Mouse (Mus musculus) liver, embryonic 11.5 days (tissue): ENCODE measurements around the gene Nol9. TPM values are rescaled to one million over a fixed set of nuclear protein-coding genes. Genes with fewer than 3 reads are reported as not detected.

ENCODE experiments used
- ATAC-seq: fragments of 200-750 bp; cut with Nextera tagmentation; replicated peaks from 2 replicates; pipeline ENCODE4 v1.8.0; 2017; ENCODE audit warnings: moderate number of reproducible peaks, mild to moderate bottlenecking, moderate TSS enrichment, moderate library complexity; ENCODE audit not compliant: low FRiP score
- DNase-seq: peaks from one replicate; pipeline ENCODE4 v3.0.0-alpha.2; 2017; ENCODE audit warnings: low spot score
- H3K27ac ChIP-seq: fragments of 300-500 bp; sonication (generic); 2 replicates; pipeline ENCODE4 v1.5.1; 2014; ENCODE audit warnings: mild to moderate bottlenecking, low read depth, low read length, control low read depth
- H3K27me3 ChIP-seq: fragments of 300-500 bp; sonication (generic); replicated peaks from 2 replicates; pipeline ENCODE4 v1.6.1; 2014; ENCODE audit warnings: low read length, mixed read lengths; ENCODE audit not compliant: control insufficient read depth, insufficient read depth
- H3K36me3 ChIP-seq: fragments of 300-500 bp; sonication (generic); 2 replicates; pipeline ENCODE4 v1.6.1; 2014; ENCODE audit warnings: mild to moderate bottlenecking, low read length, moderate library complexity, mixed read lengths; ENCODE audit not compliant: control insufficient read depth, insufficient read depth
- H3K4me1 ChIP-seq: fragments of 300-500 bp; sonication (generic); replicated peaks from 2 replicates; pipeline ENCODE4 v1.6.1; 2014; ENCODE audit warnings: low read length, mixed read lengths; ENCODE audit not compliant: control insufficient read depth, insufficient read depth
- H3K4me2 ChIP-seq: fragments of 300-500 bp; sonication (generic); 2 replicates; pipeline ENCODE4 v1.6.1; 2014; ENCODE audit warnings: mild to moderate bottlenecking, control low read depth, moderate library complexity
- H3K4me3 ChIP-seq: fragments of 300-500 bp; sonication (generic); 2 replicates; pipeline ENCODE4 v1.5.1; 2014; ENCODE audit warnings: low read depth, low read length, control low read depth
- H3K9ac ChIP-seq: fragments of 300-500 bp; sonication (generic); 2 replicates; pipeline ENCODE4 v1.6.1; 2014; ENCODE audit warnings: low read depth, low read length, control low read depth
- H3K9me3 ChIP-seq: fragments of 300-500 bp; sonication (generic); 2 replicates; pipeline ENCODE4 v1.6.1; 2016; ENCODE audit warnings: low read length, inconsistent platforms, mixed read lengths; ENCODE audit not compliant: control insufficient read depth
- WGBS: fragments of 180-500 bp; shearing (Covaris S2); extraction: QIAGEN DNeasy Blood & Tissue Kit; methylation state at CpG from one replicate; pipeline ENCODE4 v1.1.7; 2014; 5-methylcytosine and 5-hydroxymethylcytosine counted together
- polyA plus RNA-seq: library from polyadenylated mRNA; unstranded; fragments of >200 nt; fragmentation: Nextera tagmentation; extraction: Ambion mirVana; gene quantifications from 2 replicates; pipeline ENCODE4 v1.2.1, GENCODE M21; 2014

Gene Nol9
- polyA plus RNA-seq, 1 experiment from 2014 or later, result 53.3 TPM

DNA sequence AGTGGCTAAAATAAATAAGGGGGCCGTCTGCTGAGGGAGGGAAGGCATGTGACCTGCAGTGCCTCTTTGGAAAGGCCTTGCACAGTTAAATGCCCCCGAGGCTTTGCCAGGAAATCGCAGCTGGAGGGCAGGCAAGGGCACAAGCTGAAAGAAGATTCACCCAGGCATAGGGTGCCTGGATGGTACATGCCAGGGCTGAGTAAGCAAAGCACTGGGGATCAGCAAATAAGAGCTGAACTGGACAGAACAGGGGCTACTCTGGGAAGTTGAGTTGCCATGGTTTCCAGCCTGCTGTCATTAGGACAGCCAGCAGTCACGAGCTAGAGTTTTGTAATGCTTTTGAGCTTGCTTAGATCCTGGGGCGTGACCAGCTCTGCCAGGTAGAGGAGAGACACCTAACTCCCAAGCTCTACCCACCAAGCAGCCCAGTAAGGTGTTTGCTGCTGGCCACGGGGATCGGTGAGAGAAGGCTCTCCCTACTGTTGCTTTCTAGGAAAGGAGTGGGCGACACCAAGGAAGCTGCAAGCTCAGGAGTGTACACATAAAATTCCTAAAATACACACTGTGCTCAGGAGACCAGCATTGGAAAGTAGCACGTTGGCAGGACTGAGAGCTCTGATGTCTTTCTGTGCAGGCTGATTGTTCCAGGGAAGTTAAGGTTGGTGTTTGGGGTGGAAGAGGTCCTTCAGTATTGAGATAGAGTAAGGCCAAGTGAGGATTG lies 23.4 kb downstream of the Nol9 start:
- no peaks in the 10 kb centered on the region for H3K27me3 ChIP-seq
- no peak overlapping the region for H3K4me3 ChIP-seq
- H3K9me3 ChIP-seq, result no peaks in the 10 kb centered on the region
- no peak for DNase-seq
- H3K4me1 ChIP-seq, result no peaks in the 10 kb centered on the region
- no peak overlapping the region for H3K27ac ChIP-seq
- no peak overlapping the region for H3K4me2 ChIP-seq
- no peak overlapping the region for H3K9ac ChIP-seq
- ATAC-seq, result peak; percentile 37; the same call in 1 of the 2 replicates
- peaks cover 24% of the 10 kb centered on the region for H3K36me3 ChIP-seq
- WGBS, result 76% methylated on average over 9 of the region's 9 CpGs

DNA sequence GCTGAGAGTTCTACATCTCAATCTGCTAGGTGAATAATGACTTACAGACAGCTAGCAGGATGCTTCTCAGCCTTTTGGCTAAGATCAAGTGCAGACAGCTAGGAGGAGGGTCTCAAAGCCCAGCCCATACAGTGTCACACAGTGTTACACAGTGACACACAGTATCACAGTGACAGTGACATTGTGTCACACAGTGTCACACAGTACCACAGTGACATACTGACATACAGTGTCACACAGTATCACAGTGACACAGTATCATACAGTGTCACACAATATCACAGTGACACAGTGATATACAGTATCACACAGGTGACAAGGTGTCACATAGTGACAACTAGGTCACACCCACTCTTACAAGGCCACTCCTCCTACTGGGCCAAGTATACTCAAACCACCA lies 28.2 kb downstream of the Nol9 start:
- no peak overlapping the region for H3K4me3 ChIP-seq
- H3K4me1 ChIP-seq, result no peaks in the 10 kb centered on the region; the same call in 1 of the 2 replicates
- no peak overlapping the region for H3K4me2 ChIP-seq
- no peak overlapping the region for H3K9ac ChIP-seq
- no peaks in the 10 kb centered on the region for H3K27me3 ChIP-seq
- H3K36me3 ChIP-seq, result no peaks in the 10 kb centered on the region
- DNase-seq, result no peak
- no peak for ATAC-seq
- no peaks in the 10 kb centered on the region for H3K9me3 ChIP-seq
- H3K27ac ChIP-seq, result no peak overlapping the region

DNA sequence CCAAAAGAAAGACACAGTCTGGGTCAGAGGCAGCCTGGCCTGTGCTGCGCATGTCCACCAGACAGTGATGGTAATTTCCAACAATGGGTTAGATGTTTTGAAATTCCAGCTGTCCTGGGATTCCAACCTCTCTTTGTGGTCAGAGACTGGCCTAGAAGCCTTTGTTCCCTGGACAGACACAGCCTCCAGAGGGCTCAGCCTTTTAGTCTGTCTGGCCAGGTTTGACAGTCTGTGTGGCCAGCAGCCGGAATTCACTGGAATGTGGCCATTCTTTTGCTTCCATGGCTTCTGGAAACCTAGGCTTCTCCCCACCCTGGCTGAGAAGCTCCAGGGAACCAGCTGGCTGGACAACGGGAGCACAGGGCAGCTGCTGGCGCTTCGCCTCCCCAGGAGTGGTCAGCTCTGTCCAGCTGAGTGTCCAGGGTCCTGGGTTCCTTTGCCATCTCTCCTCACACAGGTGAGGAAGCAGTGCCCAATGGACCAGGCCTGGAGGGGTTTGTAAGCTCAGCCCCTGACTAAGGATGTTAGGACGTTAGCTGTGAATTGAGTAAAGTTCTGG lies 29.1 kb downstream of the Nol9 start:
- Histone ChIP-seq H3K9me3 (no peaks in the 10 kb centered on the region), H3K9ac (no peak overlapping the region), H3K4me2 (no peak overlapping the region), H3K4me1 (no peaks in the 10 kb centered on the region; the same call in 1 of the 2 replicates), H3K27me3 (no peaks in the 10 kb centered on the region), H3K4me3 (no peak overlapping the region), H3K27ac (no peak overlapping the region), H3K36me3 (no peaks in the 10 kb centered on the region)
- 81% methylated on average over 6 of the region's 6 CpGs for WGBS
- ATAC-seq (no peak), DNase-seq (no peak)

DNA sequence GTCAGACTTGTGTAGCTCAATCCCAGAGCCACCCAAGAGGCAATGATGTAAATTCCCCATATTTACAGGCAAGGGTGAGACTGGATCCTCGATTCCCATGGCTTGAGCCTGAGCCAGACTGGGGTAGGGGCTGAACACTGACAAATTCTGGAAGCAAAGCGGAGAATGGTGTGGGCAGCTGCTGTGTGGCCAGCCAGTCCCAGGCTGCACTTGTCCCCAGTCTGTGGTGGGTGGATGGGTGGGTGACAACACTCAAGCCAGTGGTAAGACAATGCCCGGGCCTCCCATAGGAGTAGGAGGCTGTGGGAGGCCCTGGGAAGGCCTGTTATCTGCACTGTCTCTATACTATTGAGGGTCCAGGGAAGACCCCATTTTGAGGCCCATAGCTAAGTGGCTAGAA lies 30.1 kb downstream of the Nol9 start:
- ATAC-seq (no peak), DNase-seq (no peak)
- H3K4me3 ChIP-seq, result no peak overlapping the region
- no peaks in the 10 kb centered on the region for H3K36me3 ChIP-seq
- 91% methylated on average over 3 of the region's 3 CpGs for WGBS
- no peaks in the 10 kb centered on the region for H3K27me3 ChIP-seq
- H3K27ac ChIP-seq, result no peak overlapping the region
- H3K4me1 ChIP-seq, result no peaks in the 10 kb centered on the region; the same call in 1 of the 2 replicates
- no peak overlapping the region for H3K9ac ChIP-seq
- no peak overlapping the region for H3K4me2 ChIP-seq
- no peaks in the 10 kb centered on the region for H3K9me3 ChIP-seq

GRCm38 (mm10) chr4:152070494-152071396 lies 31.6 kb downstream of the Nol9 start:
- no peaks in the 10 kb centered on the region for H3K9me3 ChIP-seq

DNA sequence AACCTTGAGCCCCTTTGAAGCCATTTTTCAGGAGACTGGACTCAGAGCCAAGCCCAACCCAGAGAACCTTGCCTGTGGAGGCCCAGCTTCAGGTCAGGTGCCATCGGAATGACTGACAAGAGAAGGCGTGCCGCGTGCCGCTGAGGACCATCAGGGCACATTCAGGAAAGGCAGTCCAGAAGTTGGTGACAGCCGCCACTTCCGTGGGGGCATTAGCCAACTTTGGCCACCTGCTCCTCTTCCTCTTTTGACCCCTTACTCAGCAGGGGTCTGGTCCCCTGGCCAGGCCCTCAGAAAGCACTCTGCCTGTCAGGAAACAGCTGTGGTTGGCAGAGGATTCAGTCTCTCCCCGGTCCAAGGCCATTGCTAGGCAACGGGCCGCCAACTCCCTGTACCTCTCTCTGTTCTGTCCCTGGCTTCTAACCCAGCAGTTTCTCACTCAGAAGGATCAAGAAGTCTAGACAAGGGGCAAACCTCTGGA lies 33.0 kb downstream of the Nol9 start, which contains the start of gene Plekhg5:
Gene Plekhg5, plus strand, starts transcription at position 378 of the 481 bp plus-strand sequence.
- Histone ChIP-seq H3K27ac (no peak within 1 kb of the TSS), H3K36me3 (no peaks in the 10 kb centered on the region), H3K9me3 (no peaks in the 10 kb centered on the region), H3K4me2 (no peak within 1 kb of the TSS), H3K27me3 (no peaks in the 10 kb centered on the region), H3K4me3 (no peak within 1 kb of the TSS), H3K9ac (no peak within 1 kb of the TSS), H3K4me1 (no peaks in the 10 kb centered on the region; the same call in 1 of the 2 replicates)
- 47% methylated on average over 10 of the region's 10 CpGs for WGBS
- ATAC-seq (no peak), DNase-seq (no peak)

More at GRCm38 (mm10) chr4:152070494-152071396, 31.6 kb downstream of the Nol9 start:
- H3K36me3 ChIP-seq, result no peaks in the 10 kb centered on the region
- no peak overlapping the region for H3K4me3 ChIP-seq
- H3K27ac ChIP-seq, result no peak overlapping the region
- ATAC-seq (no peak), DNase-seq (no peak)
- H3K4me1 ChIP-seq, result no peaks in the 10 kb centered on the region; the same call in 1 of the 2 replicates
- WGBS, result 56% methylated on average over 11 of the region's 11 CpGs
- no peaks in the 10 kb centered on the region for H3K27me3 ChIP-seq
- no peak overlapping the region for H3K9ac ChIP-seq
- H3K4me2 ChIP-seq, result no peak overlapping the region

DNA sequence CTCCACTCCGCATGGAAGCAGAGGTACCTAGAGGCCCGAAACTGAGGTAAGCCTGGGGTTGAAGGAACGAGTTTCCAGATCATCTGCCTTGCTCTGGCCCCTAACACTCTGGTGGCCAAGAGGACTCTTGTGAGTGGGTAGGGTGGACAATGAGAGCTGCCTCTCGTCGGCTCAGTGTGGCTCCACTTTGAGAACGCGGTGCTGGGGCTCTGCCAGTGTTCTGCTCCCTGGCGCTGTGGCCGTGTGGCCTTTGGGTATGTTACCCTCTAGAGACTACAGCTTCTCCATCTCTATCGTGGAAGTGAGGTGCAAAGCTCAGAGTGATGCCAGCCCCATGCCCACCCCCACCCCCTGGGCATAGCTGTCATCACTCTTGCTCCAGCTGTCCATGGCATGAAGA lies 33.5 kb downstream of the Nol9 start:
- H3K9me3 ChIP-seq, result no peaks in the 10 kb centered on the region
- H3K9ac ChIP-seq, result no peak overlapping the region
- H3K27ac ChIP-seq, result no peak overlapping the region
- 62% methylated on average over 10 of the region's 10 CpGs for WGBS
- DNase-seq (no peak), ATAC-seq (no peak)
- H3K4me1 ChIP-seq, result no peaks in the 10 kb centered on the region; the same call in 1 of the 2 replicates
- no peaks in the 10 kb centered on the region for H3K36me3 ChIP-seq
- H3K4me3 ChIP-seq, result no peak overlapping the region
- H3K27me3 ChIP-seq, result no peaks in the 10 kb centered on the region
- H3K4me2 ChIP-seq, result no peak overlapping the region

DNA sequence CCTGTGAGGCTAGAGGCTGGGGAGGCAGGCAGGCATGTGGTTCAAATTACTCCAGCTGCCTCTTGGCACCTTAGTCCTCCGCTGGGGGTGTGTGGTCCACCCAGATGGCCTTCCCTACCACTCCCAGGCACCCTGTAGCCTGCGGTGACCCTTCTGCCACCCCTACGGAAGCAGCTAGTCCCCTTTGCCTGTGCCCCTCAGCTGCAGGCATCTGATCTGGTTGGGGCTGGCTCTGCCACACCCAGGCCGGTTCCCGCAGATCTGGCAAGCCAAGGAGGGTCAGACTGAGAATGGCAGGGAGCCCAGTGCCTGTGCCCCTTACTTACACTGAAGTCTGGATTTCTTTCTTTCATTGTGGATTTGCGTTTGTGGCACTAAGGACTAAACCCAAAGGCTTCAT lies 34.6 kb downstream of the Nol9 start:
- H3K4me2 ChIP-seq, result no peak overlapping the region
- DNase-seq (no peak), ATAC-seq (no peak)
- no peaks in the 10 kb centered on the region; the same call in 1 of the 2 replicates for H3K4me1 ChIP-seq
- WGBS, result 80% methylated on average over 6 of the region's 6 CpGs
- H3K9ac ChIP-seq, result no peak overlapping the region
- H3K4me3 ChIP-seq, result no peak overlapping the region
- no peaks in the 10 kb centered on the region for H3K27me3 ChIP-seq
- H3K27ac ChIP-seq, result no peak overlapping the region
- no peaks in the 10 kb centered on the region for H3K36me3 ChIP-seq
- H3K9me3 ChIP-seq, result no peaks in the 10 kb centered on the region
